26 mouse cellular contexts compared by ENCODE assay signal in genomic region chr13:101237035-101237434, GRCm38 (mm10).
DNase-seq lines count a peak whose midpoint lies in the region; ATAC-seq and TF ChIP-seq lines count a peak whose summit lies in the region.
"Had no signal": no experiment of that assay in that cellular context is flagged by ENCODE, and none has a peak within 500 bp of the region (broad histone marks: within the 10 kb centered on the region; RNA-seq: fewer than 3 reads in every experiment).

No protein-coding gene starts in this region.

- no peaks in the 10 kb centered on the region for H3K9me3 ChIP-seq in heart, embryonic 10.5 days
- H3K9me3 ChIP-seq in intestine, embryonic 14.5 days (ENCODE audit: control insufficient read depth, low read length): no peaks in the 10 kb centered on the region
- H3K9me3 ChIP-seq in intestine, postnatal 0 days (ENCODE audit: control insufficient read depth): no peaks in the 10 kb centered on the region
- H3K9me3 ChIP-seq in embryonic facial prominence, embryonic 15.5 days (replicated peaks): no peaks in the 10 kb centered on the region
- H3K9me3 ChIP-seq: embryonic facial prominence, embryonic 13.5 days; heart, embryonic 12.5 days; heart, embryonic 15.5 days; hindbrain, embryonic 12.5 days had no signal

- no peak for TF ChIP-seq CTCF in intestine, postnatal 0 days (IDR thresholded peaks at IDR 0.05; ENCODE audit: low read depth)

- no peak overlapping the region for H3K4me2 ChIP-seq in intestine, embryonic 14.5 days (ENCODE audit: low read length)
- no peak overlapping the region for H3K4me2 ChIP-seq in intestine, postnatal 0 days (replicated peaks; ENCODE audit: low read depth)
- H3K4me2 ChIP-seq in embryonic facial prominence, embryonic 15.5 days (replicated peaks): peak overlapping the region; percentile 29; the same call in 1 of the 2 replicates
- H3K4me2 ChIP-seq: embryonic facial prominence, embryonic 13.5 days; heart, embryonic 12.5 days; heart, embryonic 15.5 days; hindbrain, embryonic 12.5 days had no signal

- no peak overlapping the region for H3K4me3 ChIP-seq in heart, embryonic 10.5 days
- H3K4me3 ChIP-seq in intestine, embryonic 14.5 days (ENCODE audit: low read depth, low read length): no peak overlapping the region
- H3K4me3 ChIP-seq in intestine, postnatal 0 days (ENCODE audit: low read depth, low read length): no peak overlapping the region
- no peak overlapping the region for H3K4me3 ChIP-seq in embryonic facial prominence, embryonic 15.5 days (replicated peaks)
- H3K4me3 ChIP-seq: embryonic facial prominence, embryonic 13.5 days; heart, embryonic 12.5 days; heart, embryonic 15.5 days; hindbrain, embryonic 12.5 days had no signal

- no peaks in the 10 kb centered on the region for H3K27me3 ChIP-seq in heart, embryonic 10.5 days (ENCODE audit: insufficient read depth, poor library complexity, severe bottlenecking)
- no peaks in the 10 kb centered on the region for H3K27me3 ChIP-seq in intestine, embryonic 14.5 days (replicated peaks; ENCODE audit: control insufficient read depth, insufficient read depth, low read length)
- no peaks in the 10 kb centered on the region for H3K27me3 ChIP-seq in intestine, postnatal 0 days (replicated peaks; ENCODE audit: control insufficient read depth, insufficient read depth, low read length)
- no peaks in the 10 kb centered on the region for H3K27me3 ChIP-seq in embryonic facial prominence, embryonic 15.5 days
- H3K27me3 ChIP-seq: embryonic facial prominence, embryonic 13.5 days; heart, embryonic 12.5 days; heart, embryonic 15.5 days; hindbrain, embryonic 12.5 days had no signal

- H3K36me3 ChIP-seq in heart, embryonic 10.5 days: no peaks in the 10 kb centered on the region
- H3K36me3 ChIP-seq in intestine, embryonic 14.5 days (ENCODE audit: control insufficient read depth, insufficient read depth, low read length): no peaks in the 10 kb centered on the region
- no peaks in the 10 kb centered on the region for H3K36me3 ChIP-seq in intestine, postnatal 0 days (ENCODE audit: control insufficient read depth, insufficient read depth)
- no peaks in the 10 kb centered on the region for H3K36me3 ChIP-seq in embryonic facial prominence, embryonic 15.5 days
- H3K36me3 ChIP-seq: embryonic facial prominence, embryonic 13.5 days; heart, embryonic 12.5 days; heart, embryonic 15.5 days; hindbrain, embryonic 12.5 days had no signal

- ATAC-seq in intestine, embryonic 14.5 days (replicated peaks; ENCODE audit: low FRiP score, low TSS enrichment, low read depth): no peak
- no peak for ATAC-seq in intestine, postnatal 0 days
- no peak for ATAC-seq in embryonic facial prominence, embryonic 15.5 days (ENCODE audit: insufficient number of reproducible peaks, low FRiP score, low TSS enrichment, low read depth)
- ATAC-seq in megakaryocyte, adult 5-6 weeks (ENCODE audit: poor library complexity, severe bottlenecking): no peak
- ATAC-seq: CD4-positive, CD25-positive, alpha-beta regulatory T cell, adult 4 months; forebrain, embryonic 14.5 days; forebrain, postnatal 0 days; hindbrain, embryonic 16.5 days; inflammation-experienced regulatory T-cells, adult 6 months had no signal

- no peak overlapping the region for H3K9ac ChIP-seq in intestine, embryonic 14.5 days (ENCODE audit: low read length)
- H3K9ac ChIP-seq in intestine, postnatal 0 days (ENCODE audit: low read depth, low read length): no peak overlapping the region
- no peak overlapping the region for H3K9ac ChIP-seq in embryonic facial prominence, embryonic 15.5 days
- H3K9ac ChIP-seq: embryonic facial prominence, embryonic 13.5 days; forebrain, postnatal 0 days; heart, embryonic 12.5 days; heart, embryonic 15.5 days; hindbrain, embryonic 12.5 days had no signal

- 78% methylated on average over 10 of the region's 10 CpGs for WGBS in heart, embryonic 10.5 days
- 77% methylated on average over 10 of the region's 10 CpGs for WGBS in intestine, embryonic 14.5 days
- 81% methylated on average over 10 of the region's 10 CpGs for WGBS in intestine, postnatal 0 days
- WGBS in embryonic facial prominence, embryonic 15.5 days: 45% methylated on average over 10 of the region's 10 CpGs

- peaks cover 11% of the 10 kb centered on the region for H3K4me1 ChIP-seq in heart, embryonic 10.5 days
- no peaks in the 10 kb centered on the region for H3K4me1 ChIP-seq in intestine, embryonic 14.5 days (replicated peaks; ENCODE audit: control insufficient read depth, insufficient read depth, low read length)
- H3K4me1 ChIP-seq in intestine, postnatal 0 days (replicated peaks; ENCODE audit: control insufficient read depth, insufficient read depth, low read length): no peaks in the 10 kb centered on the region
- peaks cover 20% of the 10 kb centered on the region for H3K4me1 ChIP-seq in embryonic facial prominence, embryonic 15.5 days

- DNase-seq in heart, adult 11 months: peak; percentile 43
- no peak for DNase-seq in heart, embryonic 10.5 days (ENCODE audit: low spot score)
- DNase-seq in intestine, embryonic 14.5 days (ENCODE audit: low spot score): peak; percentile 42
- DNase-seq: adrenal gland, adult 2 months; adrenal gland, postnatal 14 days; cerebellum, adult 11 months; cerebellum, adult 2 months; cerebellum, adult 9-11 months; cerebellum, postnatal 25 days; forebrain, postnatal 0 days; gastrocnemius, postnatal 10 days; gastrocnemius, postnatal 36 days; heart, postnatal 10 days; heart, postnatal 36 days; kidney, adult 11 months had no signal

- no peak overlapping the region for H3K27ac ChIP-seq in heart, embryonic 10.5 days
- no peak overlapping the region for H3K27ac ChIP-seq in intestine, embryonic 14.5 days (ENCODE audit: low read depth)
- H3K27ac ChIP-seq in intestine, postnatal 0 days (ENCODE audit: low read depth, low read length): no peak overlapping the region
- peak overlapping the region; percentile 44; the same call in 1 of the 2 replicates for H3K27ac ChIP-seq in embryonic facial prominence, embryonic 15.5 days (replicated peaks)
- H3K27ac ChIP-seq: embryonic facial prominence, embryonic 13.5 days; heart, embryonic 15.5 days; hindbrain, embryonic 12.5 days had no signal
